In the genomic region with DNA sequence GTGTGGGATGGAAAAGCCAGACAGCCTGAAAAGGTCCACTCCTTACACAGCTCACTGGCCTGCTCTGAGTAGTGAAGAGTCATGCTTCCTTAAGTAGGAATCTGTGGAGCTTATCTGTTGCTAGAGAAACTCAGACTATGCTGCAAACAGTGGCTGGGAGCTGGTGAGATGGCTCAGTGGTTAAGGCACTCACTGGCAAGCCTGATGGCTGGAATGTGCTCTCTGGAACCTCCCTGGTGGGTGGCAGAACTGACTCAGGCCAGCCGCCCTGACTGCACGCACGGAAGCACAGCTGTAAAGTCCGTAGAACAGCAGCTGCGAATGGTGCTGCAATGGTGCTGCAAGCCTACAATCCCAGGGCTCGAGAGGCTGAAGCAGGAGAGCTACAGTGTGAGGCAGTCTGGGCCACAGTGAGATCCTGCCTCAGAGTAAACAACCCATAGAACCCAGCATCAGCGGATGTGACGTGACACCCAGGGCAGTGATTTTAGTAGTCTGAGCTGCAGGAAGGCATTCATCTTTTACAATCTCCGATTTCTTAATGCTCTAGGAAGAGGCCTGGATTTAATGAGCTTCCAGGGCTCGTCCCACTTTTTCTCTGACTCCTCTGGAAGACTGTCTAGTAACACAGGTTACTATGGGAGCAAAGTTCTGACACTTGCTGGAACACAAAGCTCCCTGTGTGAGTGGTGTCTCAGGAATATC, we compare ENCODE assay signal across 17 mouse cellular contexts. TPM values are rescaled to one million over a fixed set of nuclear protein-coding genes. Genes with fewer than 3 reads are reported as not detected.
A peak's percentile ranks its signal among the peaks of the same experiment; 100 is the strongest.
DNase-seq lines count a peak whose midpoint lies in the region; ATAC-seq and TF ChIP-seq lines count a peak whose summit lies in the region.
"Had no signal": no experiment of that assay in that cellular context is flagged by ENCODE, and none has a peak within 500 bp of the region (broad histone marks: within the 10 kb centered on the region; RNA-seq: fewer than 3 reads in every experiment).

No protein-coding gene starts in this region.

- no peak for ATAC-seq in hindbrain, embryonic 15.5 days (ENCODE audit: low FRiP score, low read depth)
- no peak for ATAC-seq in hindbrain, embryonic 16.5 days
- ATAC-seq in lung, postnatal 0 days: no peak
- ATAC-seq: activated CD4-positive, CD25-positive, alpha-beta regulatory T cell, adult 4 months had no signal

- no peak overlapping the region for H3K4me3 ChIP-seq in hindbrain, embryonic 15.5 days
- no peak overlapping the region for H3K4me3 ChIP-seq in hindbrain, embryonic 16.5 days (ENCODE audit: low read length)
- H3K4me3 ChIP-seq in lung, postnatal 0 days (ENCODE audit: low read depth, low read length): no peak overlapping the region
- H3K4me3 ChIP-seq: gastrocnemius, adult 2 months; lung, embryonic 15.5 days; neural tube, embryonic 13.5 days had no signal

- no peak for TF ChIP-seq EP300 in lung, postnatal 0 days (IDR thresholded peaks at IDR 0.05)

- no peak overlapping the region for H3K9ac ChIP-seq in hindbrain, embryonic 15.5 days
- no peak overlapping the region for H3K9ac ChIP-seq in hindbrain, embryonic 16.5 days (ENCODE audit: low read depth, low read length)
- H3K9ac ChIP-seq in lung, postnatal 0 days (replicated peaks; ENCODE audit: low read depth): no peak overlapping the region
- H3K9ac ChIP-seq: forebrain, postnatal 0 days; lung, embryonic 15.5 days; neural tube, embryonic 13.5 days had no signal

- peaks cover 9% of the 10 kb centered on the region for H3K36me3 ChIP-seq in hindbrain, embryonic 15.5 days
- H3K36me3 ChIP-seq in hindbrain, embryonic 16.5 days (ENCODE audit: control insufficient read depth, insufficient read depth, low read length): 0 out of 2 replicates have a peak, but pooled peaks cover 3% of the 10 kb centered on the region
- peaks cover 18% of the 10 kb centered on the region for H3K36me3 ChIP-seq in lung, postnatal 0 days (ENCODE audit: insufficient read depth, low read length)

- 0 out of 2 replicates have a peak overlapping the region, but pooled peaks have one; percentile 19 for H3K27ac ChIP-seq in hindbrain, embryonic 15.5 days (replicated peaks)
- no peak overlapping the region for H3K27ac ChIP-seq in hindbrain, embryonic 16.5 days (ENCODE audit: low read depth, low read length)
- no peak overlapping the region for H3K27ac ChIP-seq in lung, postnatal 0 days (ENCODE audit: low read length)
- H3K27ac ChIP-seq: gastrocnemius, adult 2 months; lung, embryonic 15.5 days; neural tube, embryonic 13.5 days had no signal

- no peaks in the 10 kb centered on the region for H3K4me1 ChIP-seq in hindbrain, embryonic 15.5 days (replicated peaks)
- no peaks in the 10 kb centered on the region for H3K4me1 ChIP-seq in hindbrain, embryonic 16.5 days (ENCODE audit: control insufficient read depth, insufficient read depth, low read depth, low read length)
- no peaks in the 10 kb centered on the region for H3K4me1 ChIP-seq in lung, postnatal 0 days (ENCODE audit: insufficient read depth, low read depth, low read length)
- H3K4me1 ChIP-seq: lung, embryonic 15.5 days; neural tube, embryonic 13.5 days had no signal

- TF ChIP-seq CTCF in lung, postnatal 0 days (IDR thresholded peaks at IDR 0.05): no peak

- DNase-seq in Muller cell, postnatal 12 days (ENCODE audit: inconsistent ontology term): peak; percentile 45
- DNase-seq in kidney, adult 18-20 months: peak; percentile 16
- peak; percentile 59 for DNase-seq in kidney, postnatal 10 days
- DNase-seq in thymus, postnatal 25 days: no peak
- no peak for DNase-seq in lung, postnatal 0 days (ENCODE audit: low spot score)
- no peak for DNase-seq in thymus, postnatal 36 days
- DNase-seq: adrenal gland, postnatal 14 days; cerebellum, adult 2 months; forebrain, postnatal 0 days; gastrocnemius, adult 2 months; right cerebral cortex, postnatal 4 days had no signal

- no peaks in the 10 kb centered on the region for H3K27me3 ChIP-seq in hindbrain, embryonic 15.5 days
- H3K27me3 ChIP-seq in hindbrain, embryonic 16.5 days (replicated peaks; ENCODE audit: control insufficient read depth, insufficient read depth, low read length): no peaks in the 10 kb centered on the region
- H3K27me3 ChIP-seq in lung, postnatal 0 days (replicated peaks; ENCODE audit: insufficient read depth, low read length): no peaks in the 10 kb centered on the region
- H3K27me3 ChIP-seq: lung, embryonic 15.5 days; neural tube, embryonic 13.5 days had no signal

- H3K9me3 ChIP-seq in hindbrain, embryonic 15.5 days: no peaks in the 10 kb centered on the region
- H3K9me3 ChIP-seq in hindbrain, embryonic 16.5 days (ENCODE audit: control insufficient read depth, low read length): no peaks in the 10 kb centered on the region
- no peaks in the 10 kb centered on the region for H3K9me3 ChIP-seq in lung, postnatal 0 days (ENCODE audit: low read length)
- H3K9me3 ChIP-seq: lung, embryonic 15.5 days; neural tube, embryonic 13.5 days had no signal

- no peak overlapping the region for H3K4me2 ChIP-seq in hindbrain, embryonic 15.5 days
- H3K4me2 ChIP-seq in hindbrain, embryonic 16.5 days (ENCODE audit: low read length): no peak overlapping the region
- H3K4me2 ChIP-seq in lung, postnatal 0 days (replicated peaks; ENCODE audit: low read depth, low read length): no peak overlapping the region
- H3K4me2 ChIP-seq: liver, embryonic 11.5 days; lung, embryonic 15.5 days; neural tube, embryonic 13.5 days had no signal

- 76% methylated on average over 10 of the region's 10 CpGs for WGBS in hindbrain, embryonic 15.5 days
- WGBS in hindbrain, embryonic 16.5 days: 62% methylated on average over 10 of the region's 10 CpGs
- 73% methylated on average over 10 of the region's 10 CpGs for WGBS in lung, postnatal 0 days

RNA-seq across cellular contexts. Expression of a gene that starts 29.4 kb away (rescaled TPM):
- polyA plus RNA-seq in hindbrain, embryonic 15.5 days (2015; fragmentation: Nextera tagmentation; extraction: Ambion mirVana): 0.32 and 0.52 TPM in 2 replicates
- polyA plus RNA-seq in hindbrain, embryonic 16.5 days (2015; fragmentation: Nextera tagmentation; extraction: Ambion mirVana): 0.31 and 0.42 TPM in 2 replicates
- 0.29 and 0.30 TPM in 2 replicates for polyA plus RNA-seq in lung, postnatal 0 days (2015; fragmentation: Nextera tagmentation; extraction: Ambion mirVana)
- polyA plus RNA-seq: activated CD4-positive, CD25-positive, alpha-beta regulatory T cell, adult 4 months had no signal

Comparison
In these comparisons a context has a peak if more than half of its experiments do, and no peak if none do; other contexts are left out.
1. DNase-seq: peak in Muller cell, postnatal 12 days (single experiment), kidney, adult 18-20 months (single experiment) and kidney, postnatal 10 days (single experiment); none in thymus, postnatal 25 days (single experiment), lung, postnatal 0 days (single experiment) and thymus, postnatal 36 days (0 of 2).